Mouse (Mus musculus) monocyte, adult 5-6 weeks (primary cell): Measurements from ENCODE around the gene Alk. TPM values are rescaled to one million over a fixed set of nuclear protein-coding genes. Genes with fewer than 3 reads are reported as not detected.

ENCODE experiments used
- ATAC-seq: fragments of 153-309, 156-312 bp; replicated peaks from 2 replicates; pipeline ENCODE4 v1.8.0; 2017; ENCODE audit warnings: mild to moderate bottlenecking; ENCODE audit not compliant: low TSS enrichment, insufficient number of reproducible peaks, severe bottlenecking, poor library complexity, low FRiP score
- total RNA-seq: library from RNA; stranded (forward); fragments of 200-1000, 200-491, 200-594 nt; gene quantifications from 3 replicates; pipeline ENCODE4 v1.2.3, GENCODE M21; 2017

The Alk gene
- total RNA-seq, 1 experiment from 2014 or later = not detected

- ATAC-seq = no peak
These were observed 158.9 kb downstream of the Alk start for GRCm38 (mm10) chr17:72445204-72446177.

DNA sequence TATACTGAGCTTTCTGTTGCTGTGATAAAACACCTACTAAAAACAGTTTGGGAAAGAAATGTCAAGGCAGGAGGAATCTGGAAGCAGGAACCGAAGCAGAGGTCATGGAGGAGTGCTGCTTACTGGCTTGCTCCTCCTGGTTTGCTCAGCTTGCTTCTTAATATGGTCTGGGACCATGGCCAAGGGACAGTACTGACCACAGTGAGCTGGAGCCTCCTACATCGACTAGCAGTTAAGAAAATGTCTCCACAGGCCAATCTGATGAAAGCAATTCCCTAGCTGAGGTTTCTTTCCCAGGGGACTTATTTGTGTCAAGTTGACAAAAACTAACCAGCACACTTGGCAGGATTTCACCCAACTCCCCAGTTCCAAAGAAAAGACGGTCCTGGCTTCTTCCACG lies 187.0 kb downstream of the Alk start:
- no peak for ATAC-seq

DNA sequence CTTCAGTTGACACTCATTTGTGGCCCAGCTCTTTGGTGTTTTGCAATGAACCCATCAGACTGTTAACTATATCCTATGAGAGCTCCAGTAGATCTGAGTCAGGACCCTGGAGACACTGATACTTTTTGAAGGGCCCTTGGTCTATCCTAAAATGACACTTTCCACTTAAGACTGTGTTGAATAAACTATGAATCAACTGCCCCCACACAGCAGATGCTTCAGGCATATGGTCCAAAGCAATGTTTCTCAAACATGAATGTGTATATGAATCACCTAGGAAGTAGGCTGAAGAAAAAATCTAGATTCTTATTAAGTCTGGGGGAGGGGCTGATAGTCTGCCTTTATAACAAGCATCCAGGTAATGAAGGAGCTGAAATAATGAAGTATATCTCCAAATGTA lies 189.8 kb downstream of the Alk start:
- no peak for ATAC-seq

DNA sequence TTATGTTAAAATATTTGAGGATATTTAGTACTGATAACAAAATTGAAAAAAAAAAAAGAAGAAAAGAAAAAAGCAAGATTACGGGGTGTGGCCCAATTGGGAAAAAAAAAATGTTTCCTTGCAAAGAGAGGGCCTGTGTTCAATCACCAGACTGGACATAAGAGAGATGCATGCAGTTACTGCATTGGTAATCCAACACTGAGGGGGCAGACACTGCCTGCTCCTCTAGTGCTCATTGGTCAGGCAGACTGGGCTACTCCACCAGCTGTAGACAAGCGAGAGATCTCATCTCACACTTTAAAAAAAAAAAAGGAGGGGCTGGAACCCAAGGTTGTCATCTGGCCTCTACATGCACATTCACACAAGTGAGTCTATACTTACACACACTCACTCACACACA lies 199.6 kb downstream of the Alk start:
- ATAC-seq = no peak

GRCm38 (mm10) chr17:72401861-72402260 lies 202.6 kb downstream of the Alk start:
- no peak for ATAC-seq

GRCm38 (mm10) chr17:72401349-72401748 lies 203.1 kb downstream of the Alk start:
- ATAC-seq = no peak

GRCm38 (mm10) chr17:72399331-72400059 lies 204.9 kb downstream of the Alk start:
- ATAC-seq = no peak

DNA sequence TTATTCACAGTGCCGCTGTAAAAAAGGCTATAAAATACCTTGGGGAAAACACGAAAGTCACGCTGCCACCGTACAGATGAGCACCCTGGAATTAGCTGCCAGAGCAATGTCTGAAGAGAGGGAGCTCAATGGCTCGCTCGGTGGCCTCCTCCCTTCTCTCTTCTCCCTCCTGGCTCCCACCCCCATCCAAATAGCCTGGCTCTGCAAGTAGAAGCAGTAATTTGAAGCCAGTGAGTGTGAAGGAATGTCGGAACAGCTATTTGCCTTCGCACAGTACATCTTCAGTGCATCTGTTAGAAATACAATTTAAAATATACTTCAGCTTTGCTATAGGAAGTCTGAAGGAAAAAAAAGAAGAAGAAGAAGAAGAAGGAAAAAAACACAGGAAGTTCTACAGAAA lies 208.5 kb downstream of the Alk start:
- ATAC-seq = no peak

DNA sequence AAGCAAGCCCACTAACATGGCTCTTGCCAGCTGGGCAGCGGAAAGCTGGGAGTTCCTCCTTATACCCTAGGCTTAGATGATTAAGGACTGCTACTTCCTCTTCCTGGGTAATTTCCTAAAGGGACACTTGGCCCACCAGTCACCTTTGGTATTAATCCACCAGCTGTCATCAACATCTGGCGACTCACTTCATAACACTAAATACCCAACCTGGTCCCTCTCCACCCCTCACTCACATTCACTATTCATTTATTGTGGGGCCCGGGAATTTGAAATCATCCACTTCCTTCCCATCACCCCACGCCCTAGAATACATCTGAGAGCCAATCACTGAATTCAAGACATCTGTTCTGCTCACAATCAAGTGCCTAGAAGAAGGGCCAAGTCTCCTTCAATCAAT lies 235.4 kb downstream of the Alk start:
- ATAC-seq = no peak

DNA sequence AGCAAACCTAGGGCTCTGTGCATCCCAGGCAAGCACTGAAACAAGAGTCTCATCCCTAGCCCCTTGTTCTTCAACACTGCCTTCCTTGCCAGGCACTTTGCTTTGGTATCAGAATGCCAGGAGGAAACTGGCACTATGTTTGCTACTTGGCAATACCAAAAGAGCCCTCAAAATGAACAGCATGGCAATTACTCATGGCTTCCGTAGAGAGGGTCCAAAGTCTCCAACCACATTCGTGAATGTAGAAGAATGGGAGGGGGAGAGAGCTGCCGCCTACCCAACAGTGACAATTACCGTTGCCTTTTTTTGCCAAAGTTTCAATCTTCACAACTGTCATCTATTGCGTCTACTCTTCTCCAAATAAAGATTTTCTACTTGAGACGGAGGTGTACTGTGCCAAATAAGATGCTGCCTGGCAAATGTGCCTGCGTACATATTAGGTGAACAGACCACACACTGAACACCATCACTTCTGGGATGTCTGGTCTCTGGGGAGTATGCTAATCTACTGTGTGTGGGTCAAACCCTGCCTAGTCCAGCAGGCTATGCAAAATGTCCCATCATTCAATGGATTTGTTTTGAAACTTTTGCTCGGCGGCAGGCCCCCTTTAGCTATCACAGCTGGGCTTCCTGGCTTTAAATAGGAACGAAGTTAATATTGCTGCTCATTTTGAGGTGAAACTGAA lies 241.5 kb downstream of the Alk start:
- no peak for ATAC-seq

DNA sequence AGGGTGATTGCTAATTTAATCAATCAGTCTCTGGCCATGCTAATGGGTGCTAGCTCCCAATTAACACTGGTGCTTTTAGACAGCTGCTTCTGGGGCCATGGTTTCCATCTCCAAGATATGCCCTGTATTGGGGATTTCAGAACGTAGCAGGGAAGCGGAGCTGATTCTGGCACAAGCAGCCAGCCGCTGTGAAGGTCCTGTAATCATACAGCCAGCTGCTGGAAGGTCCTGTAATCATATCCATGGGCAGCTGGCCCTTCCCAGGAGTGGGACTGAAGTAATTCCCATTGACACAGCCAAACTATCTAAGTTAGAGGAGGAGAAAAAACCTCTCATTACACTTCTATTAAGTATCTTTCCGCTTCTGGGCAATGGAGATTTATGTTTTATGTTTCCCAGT lies 242.5 kb downstream of the Alk start:
- ATAC-seq = no peak

DNA sequence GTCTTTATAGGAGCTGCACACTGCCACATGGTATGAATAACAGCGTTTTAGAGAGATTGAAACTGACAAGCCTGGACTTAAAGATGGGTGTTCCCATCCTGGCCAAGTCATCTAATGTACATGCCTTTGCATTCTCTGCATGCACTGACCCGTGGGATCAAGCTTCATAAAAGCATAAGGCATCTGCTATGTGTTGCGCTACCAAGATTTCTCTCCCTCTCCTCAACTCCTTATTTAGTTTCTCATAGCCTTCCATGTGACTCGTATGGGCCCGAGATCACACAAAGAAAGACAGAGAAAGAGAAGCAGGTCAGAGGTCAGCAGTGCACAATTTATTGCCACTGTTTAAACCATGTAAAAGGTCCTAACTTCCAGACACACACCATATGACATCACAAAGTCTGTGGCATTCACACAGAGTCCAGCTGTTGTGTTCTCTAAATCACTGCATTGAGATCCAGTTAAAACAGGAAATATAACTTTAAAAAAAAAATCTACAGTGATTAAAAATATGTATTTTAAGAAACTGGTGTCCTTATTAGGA lies 247.6 kb downstream of the Alk start:
- ATAC-seq = no peak

DNA sequence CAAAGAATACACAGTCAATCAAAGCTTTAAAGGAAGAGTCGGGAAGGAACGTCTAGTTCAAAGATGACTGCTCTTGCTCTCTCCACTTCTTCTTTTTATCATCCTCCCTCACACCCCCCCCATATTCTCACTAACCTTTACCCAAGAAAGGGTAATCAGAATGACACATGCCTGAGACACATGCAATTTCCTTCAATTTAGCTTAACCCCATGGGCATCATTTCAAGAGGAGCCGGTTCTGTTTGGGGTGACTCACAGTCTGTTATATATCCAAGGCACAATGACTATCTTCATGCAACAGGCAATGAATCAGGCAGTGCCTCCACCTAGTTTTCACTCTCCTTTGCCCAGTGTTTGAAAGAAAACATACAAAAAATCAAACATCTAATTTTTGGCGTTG lies 265.0 kb downstream of the Alk start:
- no peak for ATAC-seq

DNA sequence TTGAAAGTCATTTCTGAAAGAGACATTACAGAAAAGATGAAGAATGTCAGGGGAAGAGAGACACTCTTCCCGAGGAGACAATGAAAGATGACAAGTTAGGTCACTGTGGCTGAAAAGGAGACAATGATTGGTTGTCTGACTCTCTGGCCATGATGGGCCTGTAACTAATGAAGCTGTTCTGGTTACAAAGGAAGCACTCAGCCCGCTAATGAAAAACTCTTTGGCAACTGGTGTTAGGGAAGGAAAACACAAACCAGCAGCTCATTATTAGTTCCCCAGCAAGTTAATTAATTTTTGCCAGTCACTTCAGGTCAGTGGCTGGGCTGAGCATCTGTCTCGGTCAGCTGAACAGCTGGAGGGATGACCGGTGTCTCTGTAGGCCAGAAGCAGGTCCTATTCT lies 271.5 kb downstream of the Alk start:
- no peak for ATAC-seq

- ATAC-seq = no peak
These were observed 278.5 kb downstream of the Alk start for GRCm38 (mm10) chr17:72325941-72326340.

DNA sequence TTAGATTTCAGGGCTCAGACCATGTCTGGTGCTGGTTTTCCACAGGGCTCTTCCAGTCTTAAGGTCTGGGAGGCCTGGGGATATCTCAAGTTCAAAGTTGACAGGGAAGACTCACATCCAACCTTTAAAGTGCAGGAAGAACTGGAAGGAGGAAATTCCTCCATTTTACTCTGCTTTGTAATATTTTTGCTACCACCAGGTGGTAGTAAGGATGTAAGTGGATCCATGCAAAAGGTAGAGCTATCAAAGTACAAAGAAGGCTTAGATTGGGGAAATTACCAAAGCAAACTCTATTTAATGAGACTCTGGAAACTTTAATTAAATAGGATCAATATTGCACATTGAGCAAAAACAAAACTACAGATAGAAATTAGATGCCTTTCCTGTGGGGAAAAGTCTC lies 284.9 kb downstream of the Alk start:
- ATAC-seq = no peak

DNA sequence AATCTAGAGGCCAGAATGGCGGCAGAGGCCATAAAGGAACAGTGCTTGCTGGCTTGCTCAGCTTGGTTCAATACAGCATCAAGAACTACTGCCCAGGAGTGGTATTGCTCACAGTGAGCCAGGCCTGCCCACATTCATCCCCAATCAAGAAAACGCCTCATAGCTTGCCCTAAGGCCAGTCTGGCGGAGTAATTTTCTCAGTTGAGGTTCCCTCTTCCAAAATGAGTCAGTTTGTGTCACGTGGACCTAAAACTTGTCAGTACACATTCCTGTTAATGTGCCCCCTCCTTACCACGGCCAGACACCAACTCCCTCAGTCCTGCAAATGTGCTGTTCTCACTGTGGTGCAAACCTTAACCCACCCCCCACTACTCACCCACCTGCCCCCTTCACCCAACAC lies 304.8 kb downstream of the Alk start:
- no peak for ATAC-seq

- no peak for ATAC-seq
These were observed 308.1 kb downstream of the Alk start for GRCm38 (mm10) chr17:72296349-72296748.

GRCm38 (mm10) chr17:72293267-72293580 lies 311.2 kb downstream of the Alk start:
- ATAC-seq = no peak
